Mouse (Mus musculus) heart, postnatal 4 days (tissue): Measurements from ENCODE around the gene Rasgrf2. TPM values are rescaled to one million over a fixed set of nuclear protein-coding genes. Genes with fewer than 3 reads are reported as not detected.

Experiments
- DNase-seq: peaks from one replicate; pipeline ENCODE4 v3.0.0; 2021
- total RNA-seq, 2 experiments: library from RNA; stranded (reverse); gene quantifications; 2 replicates each; pipeline ENCODE4 v1.2.3; 2021

The Rasgrf2 gene
- total RNA-seq, 2 experiments from 2014 or later, result 1.2 to 1.3 TPM

- DNase-seq, result no peak
Measured at GRCm38 (mm10) chr13:91940113-91940512, 191.3 kb downstream of the Rasgrf2 start.

DNA sequence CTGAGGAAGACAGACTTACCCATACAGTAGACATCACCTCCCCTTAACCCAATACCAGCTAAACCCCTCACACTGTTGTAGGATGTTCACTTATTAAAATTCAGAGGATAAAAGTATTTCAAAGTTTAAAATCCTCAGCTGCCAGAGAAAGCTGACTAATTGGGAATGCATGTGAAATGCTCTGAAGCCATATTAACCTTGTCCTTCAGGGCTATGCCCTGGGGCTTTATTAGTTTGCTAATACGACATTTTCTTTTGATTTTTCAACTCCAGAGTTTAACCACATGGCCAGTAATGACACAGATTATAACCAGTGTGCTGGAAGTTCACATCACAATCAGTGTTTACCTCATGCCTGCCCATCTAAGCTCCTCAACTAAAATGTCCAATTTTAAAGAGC, 192.6 kb downstream of the Rasgrf2 start:
- DNase-seq, result no peak

- DNase-seq, result no peak
Measured at GRCm38 (mm10) chr13:91937232-91937631, 194.2 kb downstream of the Rasgrf2 start.

GRCm38 (mm10) chr13:91932122-91932521, 199.3 kb downstream of the Rasgrf2 start:
- DNase-seq, result no peak

- no peak for DNase-seq
Measured at GRCm38 (mm10) chr13:91929943-91930726, 201.3 kb downstream of the Rasgrf2 start.

DNA sequence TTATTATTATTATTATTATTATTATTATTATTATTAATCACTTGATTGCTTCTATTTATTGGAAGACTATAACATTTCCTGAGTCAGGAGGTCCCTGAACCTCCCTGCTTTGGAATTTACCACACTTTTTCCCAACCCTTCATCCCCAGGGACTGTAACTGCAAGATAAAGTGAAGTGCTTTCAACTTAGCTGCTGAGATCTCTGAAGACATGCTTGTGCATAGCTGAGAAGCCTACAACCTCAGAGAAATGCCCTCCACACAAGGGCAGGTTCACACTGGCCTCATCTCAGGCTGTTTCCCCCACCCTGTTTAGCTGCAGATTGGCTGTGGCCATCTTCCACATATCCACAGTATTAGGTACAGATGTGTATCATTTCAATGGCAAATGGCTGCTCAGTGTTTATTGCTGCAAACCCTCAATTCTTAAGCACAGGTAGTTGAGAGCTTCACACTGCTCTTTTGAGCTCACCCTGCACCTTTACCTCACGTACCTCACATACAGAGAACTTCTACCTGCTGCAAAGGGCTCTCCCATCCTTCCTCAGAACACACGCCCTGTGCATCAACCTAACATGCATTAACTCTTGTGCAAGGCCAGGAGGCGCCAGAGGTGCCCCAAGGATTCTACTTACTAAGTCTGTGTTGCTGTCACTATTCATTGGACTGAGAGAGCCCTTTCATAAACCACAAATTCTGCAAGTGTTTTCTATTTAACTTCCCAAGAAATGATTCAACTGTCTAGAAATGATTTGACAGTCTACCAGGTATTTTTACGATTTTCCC, 202.7 kb downstream of the Rasgrf2 start:
- no peak for DNase-seq

GRCm38 (mm10) chr13:91921010-91921409, 210.4 kb downstream of the Rasgrf2 start:
- DNase-seq, result no peak

DNA sequence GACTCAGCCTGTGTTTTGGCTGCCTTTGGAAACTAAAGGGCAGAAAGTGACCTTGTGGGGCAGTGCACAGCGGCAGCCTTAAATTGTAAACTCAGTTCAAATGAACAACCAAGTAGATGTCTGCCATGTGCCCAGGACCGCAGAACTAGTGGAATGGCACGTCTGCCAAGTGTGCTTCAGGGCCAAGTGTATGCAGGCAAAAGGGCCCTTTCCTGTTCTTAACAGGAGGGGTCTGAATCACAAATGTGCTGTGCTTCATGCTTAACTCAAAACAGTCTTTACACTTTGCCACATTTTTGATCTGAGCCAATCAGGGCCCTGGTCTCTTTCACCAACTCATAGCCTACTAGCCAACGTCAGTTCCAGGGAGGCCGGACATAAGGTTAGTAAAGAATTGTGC, 212.7 kb downstream of the Rasgrf2 start:
- DNase-seq, result no peak

GRCm38 (mm10) chr13:91917835-91918234, 213.6 kb downstream of the Rasgrf2 start:
- no peak for DNase-seq

- no peak for DNase-seq
Measured at GRCm38 (mm10) chr13:91916308-91916707, 215.1 kb downstream of the Rasgrf2 start.

DNA sequence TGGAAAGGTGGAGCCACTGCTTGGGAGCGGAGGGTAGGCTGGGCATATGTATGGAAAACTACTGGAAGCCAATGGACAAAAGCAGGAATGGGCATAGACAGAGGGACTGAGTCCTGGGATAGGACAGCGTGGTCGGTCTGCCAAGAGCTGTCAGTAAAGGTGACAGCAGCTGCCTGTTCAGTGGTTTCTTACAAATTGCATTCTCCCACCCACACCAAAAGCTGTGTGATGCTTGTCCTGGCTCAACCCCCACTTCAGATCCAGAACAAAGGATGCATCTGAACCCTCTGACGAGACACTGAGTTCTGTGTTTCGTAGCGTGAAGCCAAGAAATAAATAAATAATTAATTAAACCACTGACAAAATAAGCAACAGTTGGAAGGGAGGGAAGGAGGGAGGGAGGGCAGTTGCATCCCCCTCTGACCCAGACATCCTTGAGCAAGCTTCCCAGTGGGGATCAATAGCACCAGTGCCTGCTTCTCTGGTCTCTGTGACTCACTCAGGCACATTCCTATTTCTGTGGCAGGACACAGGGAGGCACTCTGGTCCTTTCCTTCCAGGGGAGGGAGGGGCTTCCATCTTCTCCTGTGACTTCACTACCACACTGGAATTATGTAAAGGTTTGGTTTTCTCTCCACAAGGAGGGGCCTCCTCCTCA, 215.7 kb downstream of the Rasgrf2 start:
- DNase-seq, result peak; percentile 26

DNA sequence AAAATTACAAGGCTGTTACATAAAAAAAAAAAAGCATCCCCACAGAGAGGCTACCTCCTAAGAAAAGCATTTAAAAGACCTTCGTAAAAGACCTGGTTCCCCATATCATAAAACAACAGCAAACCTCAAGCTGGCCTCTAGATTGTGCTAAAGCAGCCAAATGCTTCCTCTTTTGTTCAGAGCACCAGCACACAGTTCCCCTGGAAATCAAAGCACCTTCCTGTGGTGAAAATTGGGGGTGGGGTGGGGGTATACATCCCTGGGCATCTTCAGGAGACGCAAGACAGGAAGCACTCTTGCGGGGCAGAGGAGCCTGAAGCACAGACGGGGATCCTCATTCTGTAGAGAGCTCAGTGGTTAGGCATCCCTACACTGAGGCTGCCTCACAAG, 216.3 kb downstream of the Rasgrf2 start:
- DNase-seq, result no peak

GRCm38 (mm10) chr13:91911652-91912051, 219.8 kb downstream of the Rasgrf2 start:
- no peak for DNase-seq

- no peak for DNase-seq
Measured at GRCm38 (mm10) chr13:91911211-91911610, 220.2 kb downstream of the Rasgrf2 start.

- peak; percentile 89 for DNase-seq
Measured at GRCm38 (mm10) chr13:91908202-91908980, 223.1 kb downstream of the Rasgrf2 start.

GRCm38 (mm10) chr13:91906338-91906737, 225.1 kb downstream of the Rasgrf2 start:
- DNase-seq, result no peak

GRCm38 (mm10) chr13:91896476-91896875, 235.0 kb downstream of the Rasgrf2 start:
- no peak for DNase-seq

DNA sequence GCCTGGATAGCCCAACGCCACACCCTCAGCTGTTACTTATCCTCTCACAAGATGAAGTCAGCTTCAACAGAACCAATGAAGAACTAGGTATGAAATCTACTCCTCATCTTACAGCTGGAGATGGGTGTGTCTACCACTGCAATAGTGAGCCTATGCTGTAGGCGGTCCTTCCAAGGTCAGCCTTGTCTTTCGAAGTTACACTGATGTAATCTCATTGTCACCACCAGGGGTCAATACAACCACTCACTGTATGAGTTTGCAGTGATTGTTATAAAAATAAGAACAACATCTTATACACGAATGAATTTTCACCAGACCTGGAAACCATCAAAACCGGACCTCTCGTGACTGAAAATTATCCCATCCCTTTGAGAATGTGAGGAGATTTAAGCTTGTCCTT, 238.3 kb downstream of the Rasgrf2 start:
- peak; percentile 22 for DNase-seq

- DNase-seq, result no peak
Measured at GRCm38 (mm10) chr13:91890031-91890619, 241.3 kb downstream of the Rasgrf2 start.

- DNase-seq, result no peak
Measured at GRCm38 (mm10) chr13:91884714-91885386, 246.6 kb downstream of the Rasgrf2 start.

- peak; percentile 65 for DNase-seq
Measured at GRCm38 (mm10) chr13:91881837-91882480, 249.5 kb downstream of the Rasgrf2 start.
